Mouse (Mus musculus) hindbrain, embryonic 13.5 days (tissue): ENCODE results near the gene Zfp473. TPM values are rescaled to one million over a fixed set of nuclear protein-coding genes. Genes with fewer than 3 reads are reported as not detected.

ENCODE experiments used
- ATAC-seq: fragments of 200-750 bp; cut with Nextera tagmentation; 2 replicates; pipeline ENCODE4 v1.8.0; 2017; ENCODE audit warnings: moderate TSS enrichment; ENCODE audit not compliant: low FRiP score
- H3K27ac ChIP-seq: fragments of 300-500 bp; sonication (generic); 2 replicates; pipeline ENCODE4 v1.5.1; 2015; ENCODE audit warnings: inconsistent platforms, mild to moderate bottlenecking, moderate library complexity
- H3K27me3 ChIP-seq: fragments of 300-500 bp; sonication (generic); 2 replicates; pipeline ENCODE4 v1.6.1; 2015; ENCODE audit warnings: mild to moderate bottlenecking, inconsistent platforms
- H3K36me3 ChIP-seq: fragments of 300-500 bp; sonication (generic); 2 replicates; pipeline ENCODE4 v1.6.1; 2015; ENCODE audit warnings: mild to moderate bottlenecking, inconsistent platforms
- H3K4me1 ChIP-seq: fragments of 300-500 bp; sonication (generic); replicated peaks from 2 replicates; pipeline ENCODE4 v1.6.1; 2015; ENCODE audit warnings: inconsistent platforms
- H3K4me2 ChIP-seq: fragments of 300-500 bp; sonication (generic); 2 replicates; pipeline ENCODE4 v1.6.1; 2015; ENCODE audit warnings: inconsistent platforms, mild to moderate bottlenecking, moderate library complexity
- H3K4me3 ChIP-seq: fragments of 300-500 bp; sonication (generic); 2 replicates; pipeline ENCODE4 v1.5.1; 2015; ENCODE audit warnings: mild to moderate bottlenecking, inconsistent platforms
- H3K9ac ChIP-seq: fragments of 300-500 bp; sonication (generic); 2 replicates; pipeline ENCODE4 v1.6.1; 2015; ENCODE audit warnings: mild to moderate bottlenecking, inconsistent platforms
- H3K9me3 ChIP-seq: fragments of 300-500 bp; sonication (generic); 2 replicates; pipeline ENCODE4 v1.6.1; 2016; ENCODE audit warnings: inconsistent platforms
- WGBS: fragments of 180-500 bp; shearing (Covaris S2); methylation state at CpG from one replicate; pipeline ENCODE4 v1.1.7; 2015; 5-methylcytosine and 5-hydroxymethylcytosine counted together
- polyA plus RNA-seq: library from polyadenylated mRNA; unstranded; fragments of >200 nt; fragmentation: Nextera tagmentation; extraction: Ambion mirVana; gene quantifications from 2 replicates; pipeline ENCODE4 v1.2.1, GENCODE M21; 2015

Zfp473 gene
- polyA plus RNA-seq, 1 experiment from 2014 or later: 0.78 TPM

- H3K4me1 ChIP-seq: peaks cover 13% of the 10 kb centered on the region
- H3K9ac ChIP-seq: no peak overlapping the region
- no peak overlapping the region for H3K4me2 ChIP-seq
- no peaks in the 10 kb centered on the region for H3K36me3 ChIP-seq
- WGBS: 59% methylated on average over 16 of the region's 17 CpGs
- H3K27me3 ChIP-seq: no peaks in the 10 kb centered on the region
- peak; percentile 36; the same call in 1 of the 2 replicates for ATAC-seq
- peak overlapping the region; percentile 10; the same call in 1 of the 2 replicates for H3K27ac ChIP-seq
- H3K4me3 ChIP-seq: no peak overlapping the region
- H3K9me3 ChIP-seq: peaks cover 6% of the 10 kb centered on the region; the same call in 1 of the 2 replicates
These were observed 65.1 kb downstream of the Zfp473 start for GRCm38 (mm10) chr7:44685531-44686402.

- H3K4me3 ChIP-seq: no peak overlapping the region
- no peak overlapping the region for H3K4me2 ChIP-seq
- no peaks in the 10 kb centered on the region for H3K27me3 ChIP-seq
- H3K9me3 ChIP-seq: peaks cover 6% of the 10 kb centered on the region; the same call in 1 of the 2 replicates
- no peaks in the 10 kb centered on the region for H3K36me3 ChIP-seq
- no peak overlapping the region for H3K9ac ChIP-seq
- H3K27ac ChIP-seq: no peak overlapping the region
- no peak for ATAC-seq
- peaks cover 13% of the 10 kb centered on the region for H3K4me1 ChIP-seq
- WGBS: 81% methylated on average over 8 of the region's 8 CpGs
These were observed 67.2 kb downstream of the Zfp473 start for GRCm38 (mm10) chr7:44683656-44684055.

Other genes with a start within 250 kb of the Zfp473 start
- gene Mybpc2, start 226.4 kb downstream of the Zfp473 start, polyA plus RNA-seq: 0.08 and 0.18 TPM in 2 replicates
- gene Spib, start 219.0 kb downstream of the Zfp473 start, polyA plus RNA-seq: not detected in 2 replicates
- 24.4 and 28.8 TPM in 2 replicates for gene Pold1, start 202.2 kb downstream of the Zfp473 start, polyA plus RNA-seq
- gene Nr1h2, start 197.1 kb downstream of the Zfp473 start, polyA plus RNA-seq: 69.8 and 70.9 TPM in 2 replicates
- 1.1 and 1.7 TPM in 2 replicates for gene Napsa, start 178.7 kb downstream of the Zfp473 start, polyA plus RNA-seq
- 4.4 and 5.0 TPM in 2 replicates for gene Kcnc3, start 160.4 kb downstream of the Zfp473 start, polyA plus RNA-seq
- 1.9 and 2.3 TPM in 2 replicates for gene Myh14, start 80.2 kb downstream of the Zfp473 start, polyA plus RNA-seq
- not detected in 2 replicates for gene Izumo2, start 42.3 kb downstream of the Zfp473 start, polyA plus RNA-seq
- gene Vrk3, start 2.6 kb downstream of the Zfp473 start, polyA plus RNA-seq: 28.4 and 33.0 TPM in 2 replicates
- gene Nup62, start 65.0 kb upstream of the Zfp473 start, polyA plus RNA-seq: 47.6 and 47.9 TPM in 2 replicates
- 1.6 and 1.7 TPM in 2 replicates for gene Il4i1, start 65.3 kb upstream of the Zfp473 start, polyA plus RNA-seq
- gene Atf5, start 65.6 kb upstream of the Zfp473 start, polyA plus RNA-seq: 3.5 and 4.2 TPM in 2 replicates
- gene Akt1s1, start 97.9 kb upstream of the Zfp473 start, polyA plus RNA-seq: 86.8 and 93.7 TPM in 2 replicates
- 108 and 112 TPM in 2 replicates for gene Tbc1d17, start 98.0 kb upstream of the Zfp473 start, polyA plus RNA-seq
- gene Pnkp, start 106.1 kb upstream of the Zfp473 start, polyA plus RNA-seq: 34.1 and 35.8 TPM in 2 replicates
- gene Ptov1, start 118.7 kb upstream of the Zfp473 start, polyA plus RNA-seq: 495 and 503 TPM in 2 replicates
- 142 and 147 TPM in 2 replicates for gene Med25, start 141.7 kb upstream of the Zfp473 start, polyA plus RNA-seq
- 19.3 and 19.8 TPM in 2 replicates for gene Fuz, start 145.0 kb upstream of the Zfp473 start, polyA plus RNA-seq
- gene Ap2a1, start 178.4 kb upstream of the Zfp473 start, polyA plus RNA-seq: 105 and 108 TPM in 2 replicates
- 0.17 TPM in 1 of 2 replicates, not detected in the other for gene Tsks, start 192.2 kb upstream of the Zfp473 start, polyA plus RNA-seq
- gene Cpt1c, start 223.8 kb upstream of the Zfp473 start, polyA plus RNA-seq: 52.2 and 56.3 TPM in 2 replicates
- gene Prmt1, start 235.5 kb upstream of the Zfp473 start, polyA plus RNA-seq: 681 and 687 TPM in 2 replicates
- gene Irf3, start 246.6 kb upstream of the Zfp473 start, polyA plus RNA-seq: 66.7 and 68.3 TPM in 2 replicates
- 16.2 and 19.7 TPM in 2 replicates for gene Bcl2l12, start 247.7 kb upstream of the Zfp473 start, polyA plus RNA-seq